Mouse (Mus musculus): ENCODE measurements around the gene Kif1c. TPM values are rescaled to one million over a fixed set of nuclear protein-coding genes. Genes with fewer than 3 reads are reported as not detected.

Kif1c gene
- polyA plus RNA-seq, 1 experiment: 94.9 TPM

GRCm38 (mm10) chr11:70657991-70658390 is 42.4 kb upstream of the Kif1c start:
- Histone ChIP-seq H3K4me3 (ENCODE audit: insufficient read depth, low read depth, low read length) (no peak overlapping the region), H3K27me3 (replicated peaks; ENCODE audit: control insufficient read depth, insufficient read depth, low read length) (no peaks in the 10 kb centered on the region), H3K27ac (ENCODE audit: insufficient read depth, low read depth, low read length) (no peak overlapping the region), H3K36me3 (ENCODE audit: control insufficient read depth, insufficient read depth, low read length) (no peaks in the 10 kb centered on the region), H3K4me1 (ENCODE audit: control insufficient read depth, insufficient read depth, low read length) (peaks cover 3% of the 10 kb centered on the region; the same call in 1 of the 2 replicates)
- TF ChIP-seq POLR2A (IDR thresholded peaks at IDR 0.05; ENCODE audit: low read depth, low read length) (no peak), CTCF (conservative IDR thresholded peaks at IDR 0.05; ENCODE audit: insufficient read depth, insufficient read length, low read depth, low read length) (no peak)
- 70% methylated on average over 9 of the region's 9 CpGs for WGBS
- DNase-seq: no peak

GRCm38 (mm10) chr11:70658521-70658920 is 41.8 kb upstream of the Kif1c start:
- Histone ChIP-seq H3K27ac (ENCODE audit: insufficient read depth, low read depth, low read length) (no peak overlapping the region), H3K4me1 (ENCODE audit: control insufficient read depth, insufficient read depth, low read length) (0 out of 2 replicates have a peak, but pooled peaks cover 2% of the 10 kb centered on the region), H3K27me3 (replicated peaks; ENCODE audit: control insufficient read depth, insufficient read depth, low read length) (no peaks in the 10 kb centered on the region), H3K36me3 (ENCODE audit: control insufficient read depth, insufficient read depth, low read length) (no peaks in the 10 kb centered on the region), H3K4me3 (ENCODE audit: insufficient read depth, low read depth, low read length) (no peak overlapping the region)
- 86% methylated on average over 5 of the region's 5 CpGs for WGBS
- DNase-seq: no peak
- TF ChIP-seq POLR2A (IDR thresholded peaks at IDR 0.05; ENCODE audit: low read depth, low read length): no peak
- TF ChIP-seq CTCF (conservative IDR thresholded peaks at IDR 0.05; ENCODE audit: insufficient read depth, insufficient read length, low read depth, low read length): no peak

GRCm38 (mm10) chr11:70658942-70659341 is 41.4 kb upstream of the Kif1c start:
- WGBS: 83% methylated on average over 8 of the region's 8 CpGs
- H3K27me3 ChIP-seq (replicated peaks; ENCODE audit: control insufficient read depth, insufficient read depth, low read length): no peaks in the 10 kb centered on the region
- H3K27ac ChIP-seq (ENCODE audit: insufficient read depth, low read depth, low read length): no peak overlapping the region
- no peak overlapping the region for H3K4me3 ChIP-seq (ENCODE audit: insufficient read depth, low read depth, low read length)
- TF ChIP-seq CTCF (conservative IDR thresholded peaks at IDR 0.05; ENCODE audit: insufficient read depth, insufficient read length, low read depth, low read length): no peak
- no peak for TF ChIP-seq POLR2A (IDR thresholded peaks at IDR 0.05; ENCODE audit: low read depth, low read length)
- no peaks in the 10 kb centered on the region for H3K36me3 ChIP-seq (ENCODE audit: control insufficient read depth, insufficient read depth, low read length)
- no peak for DNase-seq
- 0 out of 2 replicates have a peak, but pooled peaks cover 2% of the 10 kb centered on the region for H3K4me1 ChIP-seq (ENCODE audit: control insufficient read depth, insufficient read depth, low read length)

GRCm38 (mm10) chr11:70660571-70660970 is 39.8 kb upstream of the Kif1c start:
- Histone ChIP-seq H3K4me3 (ENCODE audit: insufficient read depth, low read depth, low read length) (no peak overlapping the region), H3K36me3 (ENCODE audit: control insufficient read depth, insufficient read depth, low read length) (peaks cover 7% of the 10 kb centered on the region; the same call in 1 of the 2 replicates), H3K27me3 (replicated peaks; ENCODE audit: control insufficient read depth, insufficient read depth, low read length) (no peaks in the 10 kb centered on the region), H3K4me1 (ENCODE audit: control insufficient read depth, insufficient read depth, low read length) (0 out of 2 replicates have a peak, but pooled peaks cover 2% of the 10 kb centered on the region), H3K27ac (ENCODE audit: insufficient read depth, low read depth, low read length) (no peak overlapping the region)
- WGBS: 82% methylated on average over 8 of the region's 8 CpGs
- no peak for DNase-seq
- TF ChIP-seq CTCF (conservative IDR thresholded peaks at IDR 0.05; ENCODE audit: insufficient read depth, insufficient read length, low read depth, low read length) (no peak), POLR2A (IDR thresholded peaks at IDR 0.05; ENCODE audit: low read depth, low read length) (no peak)

GRCm38 (mm10) chr11:70663101-70663500 is 37.2 kb upstream of the Kif1c start:
- peaks cover 7% of the 10 kb centered on the region; the same call in 1 of the 2 replicates for H3K36me3 ChIP-seq (ENCODE audit: control insufficient read depth, insufficient read depth, low read length)
- no peak for TF ChIP-seq POLR2A (IDR thresholded peaks at IDR 0.05; ENCODE audit: low read depth, low read length)
- no peak for TF ChIP-seq CTCF (conservative IDR thresholded peaks at IDR 0.05; ENCODE audit: insufficient read depth, insufficient read length, low read depth, low read length)
- no peak overlapping the region for H3K27ac ChIP-seq (ENCODE audit: insufficient read depth, low read depth, low read length)

GRCm38 (mm10) chr11:70663957-70664356 is 36.4 kb upstream of the Kif1c start:
- DNase-seq: no peak
- 83% methylated on average over 6 of the region's 6 CpGs for WGBS
- no peak for TF ChIP-seq POLR2A (IDR thresholded peaks at IDR 0.05; ENCODE audit: low read depth, low read length)
- no peak for TF ChIP-seq CTCF (conservative IDR thresholded peaks at IDR 0.05; ENCODE audit: insufficient read depth, insufficient read length, low read depth, low read length)
- no peak overlapping the region for H3K27ac ChIP-seq (ENCODE audit: insufficient read depth, low read depth, low read length)
- H3K4me1 ChIP-seq (ENCODE audit: control insufficient read depth, insufficient read depth, low read length): peaks cover 5% of the 10 kb centered on the region; the same call in 1 of the 2 replicates
- no peak overlapping the region for H3K4me3 ChIP-seq (ENCODE audit: insufficient read depth, low read depth, low read length)
- H3K36me3 ChIP-seq (ENCODE audit: control insufficient read depth, insufficient read depth, low read length): peaks cover 7% of the 10 kb centered on the region; the same call in 1 of the 2 replicates
- no peaks in the 10 kb centered on the region for H3K27me3 ChIP-seq (replicated peaks; ENCODE audit: control insufficient read depth, insufficient read depth, low read length)

More at GRCm38 (mm10) chr11:70663101-70663500, 37.2 kb upstream of the Kif1c start:
- no peaks in the 10 kb centered on the region for H3K27me3 ChIP-seq (replicated peaks; ENCODE audit: control insufficient read depth, insufficient read depth, low read length)
- WGBS: 90% methylated on average over 8 of the region's 8 CpGs
- H3K4me3 ChIP-seq (ENCODE audit: insufficient read depth, low read depth, low read length): no peak overlapping the region
- no peak for DNase-seq
- peaks cover 5% of the 10 kb centered on the region; the same call in 1 of the 2 replicates for H3K4me1 ChIP-seq (ENCODE audit: control insufficient read depth, insufficient read depth, low read length)

- no peak for DNase-seq
- Histone ChIP-seq H3K4me3 (ENCODE audit: insufficient read depth, low read depth, low read length) (no peak overlapping the region), H3K4me1 (ENCODE audit: control insufficient read depth, insufficient read depth, low read length) (peaks cover 5% of the 10 kb centered on the region; the same call in 1 of the 2 replicates), H3K27me3 (replicated peaks; ENCODE audit: control insufficient read depth, insufficient read depth, low read length) (no peaks in the 10 kb centered on the region), H3K27ac (ENCODE audit: insufficient read depth, low read depth, low read length) (no peak overlapping the region), H3K36me3 (ENCODE audit: control insufficient read depth, insufficient read depth, low read length) (peaks cover 7% of the 10 kb centered on the region; the same call in 1 of the 2 replicates)
- 92% methylated on average over 9 of the region's 9 CpGs for WGBS
- TF ChIP-seq CTCF (conservative IDR thresholded peaks at IDR 0.05; ENCODE audit: insufficient read depth, insufficient read length, low read depth, low read length) (peak; percentile 34; the same call in 1 of the 2 replicates), POLR2A (IDR thresholded peaks at IDR 0.05; ENCODE audit: low read depth, low read length) (no peak)
Measured at GRCm38 (mm10) chr11:70664741-70665140, 35.6 kb upstream of the Kif1c start.

Measured in kidney, adult 2 months (tissue).